Mouse (Mus musculus): ENCODE results near the gene Eftud2.

- TF ChIP-seq CTCF (IDR thresholded peaks at IDR 0.05; ENCODE audit: borderline replicate concordance, insufficient read depth, low read depth, low read length) (no peak), POLR2A (IDR thresholded peaks at IDR 0.05; ENCODE audit: borderline replicate concordance, insufficient read depth, low read length) (no peak)
Observed at GRCm38 (mm10) chr11:102803453-102803852, 77.3 kb downstream of the Eftud2 start.
